Mouse (Mus musculus): ENCODE measurements around the gene Rhov.

GRCm38 (mm10) chr2:119249592-119250061 is 21.4 kb downstream of the Rhov start:
- TF ChIP-seq CTCF (IDR thresholded peaks at IDR 0.05; ENCODE audit: insufficient read depth, low read depth, low read length) (no peak), POLR2A (IDR thresholded peaks at IDR 0.05; ENCODE audit: insufficient read depth, low read depth, low read length) (no peak)

Data from olfactory bulb, adult 2 months (tissue).